Mouse (Mus musculus) c-Kit-positive CD71-negative TER-119-negative erythroid progenitor cells, embryonic 14.5 days (primary cell): ENCODE measurements around the gene Clec16a.

Source experiments
- DNase-seq: peaks from one replicate; pipeline ENCODE4 v3.0.0-alpha.2; 2013; ENCODE audit warnings: low read depth

Clec16a gene

DNA sequence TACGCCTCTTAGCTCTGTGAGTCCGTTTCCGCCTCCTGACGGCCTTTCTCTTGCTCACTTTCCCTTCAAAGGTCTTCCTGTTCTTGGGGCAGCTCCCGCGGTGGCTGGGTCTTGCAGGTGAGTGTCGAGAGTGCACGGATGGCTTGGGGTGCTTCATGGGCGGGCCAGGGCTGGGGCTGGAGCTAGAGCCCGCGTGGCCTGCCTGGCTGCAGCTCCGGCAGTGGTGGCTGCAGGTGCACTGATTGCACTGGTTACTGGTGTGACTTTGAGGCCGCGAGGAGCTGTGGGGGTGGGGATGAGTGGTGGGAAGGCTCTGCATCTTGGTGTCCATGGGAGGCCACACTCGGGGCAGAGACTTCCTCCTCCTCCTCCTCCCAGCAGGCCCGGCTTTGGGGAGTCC, 243.1 kb downstream of the Clec16a start, which contains the start of gene Tnp2:
Gene Tnp2, minus strand, starts transcription at position 390 of the 400 bp plus-strand sequence.
- DNase-seq = no peak

DNA sequence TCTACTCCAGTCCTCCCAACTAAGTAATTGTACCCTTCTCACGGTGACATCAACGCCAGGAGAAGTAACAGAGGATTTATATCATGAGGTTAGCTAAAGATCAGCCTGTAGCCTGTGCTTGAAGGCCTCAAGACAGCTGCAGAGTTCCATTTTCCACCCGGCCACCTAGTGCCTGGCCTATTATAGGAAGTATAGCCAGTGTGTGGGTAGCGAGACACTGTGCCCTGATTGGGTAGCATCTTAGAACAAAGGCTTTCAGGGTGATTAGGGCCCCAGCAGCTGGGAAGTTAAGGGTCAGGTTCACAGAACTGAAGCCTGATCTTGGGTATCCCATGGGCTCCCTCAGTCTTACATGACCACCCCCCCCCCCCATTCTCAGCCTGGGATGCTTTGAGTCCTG, 243.7 kb downstream of the Clec16a start:
- no peak for DNase-seq

DNA sequence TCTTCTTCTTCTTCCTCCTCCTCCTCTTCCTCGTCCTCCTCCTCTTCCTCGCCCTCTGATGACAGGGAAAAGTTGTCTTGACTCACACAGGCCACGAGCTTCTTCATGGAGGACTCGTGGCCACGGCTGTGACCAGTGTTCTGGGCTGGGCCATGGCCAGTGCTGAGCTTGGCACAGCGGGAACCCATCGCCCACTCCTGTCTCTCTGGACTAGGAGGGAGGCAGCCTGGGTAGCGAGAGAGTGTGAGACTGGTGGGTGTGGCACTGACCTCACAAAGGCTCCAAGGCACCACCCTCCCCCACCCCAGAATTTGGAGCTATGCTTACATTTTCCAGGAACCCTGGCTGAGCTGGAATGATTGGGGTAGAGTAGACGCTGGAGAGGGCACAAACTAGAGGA, 245.6 kb downstream of the Clec16a start, which contains the start of gene Prm3:
Gene Prm3, minus strand, starts transcription at position 213 of the 400 bp plus-strand sequence.
- no peak for DNase-seq
